Mouse (Mus musculus): Measurements from ENCODE around the gene Ap3s2. TPM values are rescaled to one million over a fixed set of nuclear protein-coding genes. Genes with fewer than 3 reads are reported as not detected.
A peak's percentile ranks its signal among the peaks of the same experiment; 100 is the strongest.

Gene Ap3s2
- polyA plus RNA-seq (2011; ENCODE audit: insufficient read length, low read depth, missing spikeins): 26.4 and 31.6 TPM in 2 replicates

DNA sequence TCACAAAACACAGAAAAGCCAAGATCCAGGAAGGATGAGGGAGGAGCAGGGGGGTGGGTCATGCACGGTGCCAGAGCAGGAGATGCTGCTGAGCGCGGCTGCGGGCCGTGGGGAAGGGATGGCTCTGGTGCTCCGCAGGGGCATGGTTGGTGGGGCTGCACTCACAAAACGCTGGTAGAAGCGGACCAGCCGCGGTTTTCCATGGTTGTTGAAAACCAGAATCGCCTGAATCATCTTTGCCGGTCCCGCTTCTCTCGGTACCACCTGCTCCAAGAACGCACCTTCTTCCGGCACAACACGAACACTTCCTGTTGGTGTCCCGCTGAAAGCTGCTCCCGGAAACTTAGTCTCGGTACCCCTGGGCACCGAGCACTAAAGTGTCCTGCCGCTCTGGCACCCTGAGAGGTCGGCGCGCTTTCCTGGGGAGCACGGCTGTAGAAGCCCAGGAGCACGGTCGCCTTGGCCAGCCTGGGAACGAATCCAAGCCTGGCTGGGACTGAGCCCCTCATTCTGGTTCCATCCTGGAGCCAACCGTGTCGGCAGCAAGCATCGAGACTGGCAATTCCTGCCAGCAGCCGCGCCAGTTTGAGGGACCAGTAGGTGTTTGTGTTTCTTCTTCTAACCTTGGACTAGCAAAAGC is at the start of gene Ap3s2:
Gene Ap3s2 (minus strand): TSS at position 306 of the 640 bp plus-strand sequence.
- H3K27ac ChIP-seq (ENCODE audit: insufficient read depth, low read length): no peak within 1 kb of the TSS
- TF ChIP-seq CTCF (IDR thresholded peaks at IDR 0.05; ENCODE audit: borderline replicate concordance, insufficient read depth, low read length) (no peak), POLR2A (IDR thresholded peaks at IDR 0.05; ENCODE audit: low read depth, low read length) (peak; percentile 77)
- no peaks in the 10 kb centered on the region; the same call in 1 of the 2 replicates for H3K4me1 ChIP-seq (ENCODE audit: control insufficient read depth, insufficient read depth, low read length)
- H3K4me3 ChIP-seq (ENCODE audit: insufficient read depth, low read length): peak within 1 kb of the TSS; percentile 88

DNA sequence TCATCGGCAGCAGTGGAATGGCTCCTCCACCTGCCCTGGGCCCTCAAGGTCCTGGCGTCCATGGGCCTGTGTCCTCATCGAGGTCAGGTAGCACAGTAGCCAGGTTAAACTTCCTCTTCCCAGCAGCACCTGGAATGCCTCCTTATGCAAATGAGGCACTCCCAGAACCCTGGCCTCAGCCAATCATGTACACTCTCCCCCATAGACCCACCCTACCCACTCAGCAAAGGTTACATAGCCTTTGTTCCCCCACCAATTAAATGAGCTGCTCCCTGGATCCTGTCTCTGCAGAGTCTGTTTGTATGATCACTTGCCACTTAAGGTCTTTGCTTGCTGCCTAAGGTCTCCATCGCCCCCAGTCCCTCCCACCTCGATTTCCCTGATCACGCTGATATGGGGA is 47.9 kb upstream of the Ap3s2 start:
- H3K4me3 ChIP-seq (ENCODE audit: insufficient read depth, low read length): no peak overlapping the region
- no peaks in the 10 kb centered on the region for H3K4me1 ChIP-seq (ENCODE audit: control insufficient read depth, insufficient read depth, low read length)
- H3K27ac ChIP-seq (ENCODE audit: insufficient read depth, low read length): no peak overlapping the region
- TF ChIP-seq CTCF (IDR thresholded peaks at IDR 0.05; ENCODE audit: borderline replicate concordance, insufficient read depth, low read length): no peak
- no peak for TF ChIP-seq POLR2A (IDR thresholded peaks at IDR 0.05; ENCODE audit: low read depth, low read length)

DNA sequence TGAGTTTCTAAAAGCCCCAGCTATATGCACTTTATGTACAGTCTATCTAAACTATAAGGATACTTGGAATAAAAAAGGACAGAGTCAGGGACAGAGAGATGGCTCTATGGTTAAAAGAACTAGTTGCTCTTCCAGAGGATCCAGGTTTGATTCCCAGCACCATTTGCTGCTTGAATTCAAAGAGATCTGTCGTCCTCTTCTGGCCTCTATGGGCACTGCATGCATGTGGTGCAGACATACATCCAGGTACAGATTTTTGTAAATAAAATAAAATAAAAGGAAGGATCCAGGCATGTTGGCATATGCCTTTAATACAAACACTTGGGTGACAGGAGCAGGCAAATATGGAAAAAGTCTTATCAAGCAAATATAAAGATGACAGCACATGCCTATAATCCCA is 41.2 kb upstream of the Ap3s2 start:
- no peaks in the 10 kb centered on the region for H3K4me1 ChIP-seq (ENCODE audit: control insufficient read depth, insufficient read depth, low read length)
- TF ChIP-seq CTCF (IDR thresholded peaks at IDR 0.05; ENCODE audit: borderline replicate concordance, insufficient read depth, low read length) (no peak), POLR2A (IDR thresholded peaks at IDR 0.05; ENCODE audit: low read depth, low read length) (no peak)

DNA sequence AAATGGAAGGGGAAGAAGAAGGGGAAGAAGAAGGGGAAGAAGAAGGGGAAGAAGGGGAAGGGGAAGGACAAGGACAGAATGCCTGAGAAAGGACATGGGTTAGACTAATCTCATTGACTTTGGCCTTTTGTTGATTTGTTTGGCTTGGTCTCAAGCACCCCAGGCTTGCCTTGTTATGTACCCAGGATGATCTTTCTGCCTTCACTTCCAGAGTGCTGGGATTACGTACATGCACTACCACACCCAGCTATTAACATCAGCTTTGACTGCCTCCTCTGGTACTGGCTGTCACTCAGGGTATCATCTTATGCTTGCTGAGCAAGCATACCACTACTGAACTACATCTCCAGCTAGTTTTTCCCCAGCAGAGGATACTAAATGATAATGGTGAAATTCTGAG is 35.7 kb upstream of the Ap3s2 start:
- H3K4me1 ChIP-seq (ENCODE audit: control insufficient read depth, insufficient read depth, low read length): no peaks in the 10 kb centered on the region
- no peak for TF ChIP-seq CTCF (IDR thresholded peaks at IDR 0.05; ENCODE audit: borderline replicate concordance, insufficient read depth, low read length)
- TF ChIP-seq POLR2A (IDR thresholded peaks at IDR 0.05; ENCODE audit: low read depth, low read length): no peak
- no peak overlapping the region for H3K27ac ChIP-seq (ENCODE audit: insufficient read depth, low read length)
- H3K4me3 ChIP-seq (ENCODE audit: insufficient read depth, low read length): no peak overlapping the region

More for the DNA sequence above, 41.2 kb upstream of the Ap3s2 start:
- Histone ChIP-seq H3K27ac (ENCODE audit: insufficient read depth, low read length) (no peak overlapping the region), H3K4me3 (ENCODE audit: insufficient read depth, low read length) (no peak overlapping the region)

DNA sequence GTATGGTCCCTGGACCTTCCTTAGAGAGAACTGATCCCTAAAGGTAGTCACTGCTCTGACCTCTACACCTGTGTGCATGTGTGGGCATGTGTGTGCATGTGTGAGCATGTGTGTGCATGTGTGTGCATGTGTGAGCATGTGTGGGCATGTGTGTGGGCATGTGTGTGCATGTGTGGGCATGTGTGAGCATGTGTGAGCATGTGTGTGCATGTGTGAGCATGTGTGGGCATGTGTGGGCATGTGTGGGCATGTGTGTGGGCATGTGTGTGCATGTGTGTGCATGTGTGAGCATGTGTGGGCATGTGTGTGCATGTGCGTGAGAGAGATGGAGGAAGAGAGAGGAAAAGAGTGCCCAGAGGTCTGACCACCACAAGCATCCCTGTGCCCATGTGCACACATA is 34.4 kb upstream of the Ap3s2 start:
- TF ChIP-seq CTCF (IDR thresholded peaks at IDR 0.05; ENCODE audit: borderline replicate concordance, insufficient read depth, low read length) (no peak), POLR2A (IDR thresholded peaks at IDR 0.05; ENCODE audit: low read depth, low read length) (no peak)
- Histone ChIP-seq H3K4me3 (ENCODE audit: insufficient read depth, low read length) (no peak overlapping the region), H3K4me1 (ENCODE audit: control insufficient read depth, insufficient read depth, low read length) (no peaks in the 10 kb centered on the region), H3K27ac (ENCODE audit: insufficient read depth, low read length) (no peak overlapping the region)

DNA sequence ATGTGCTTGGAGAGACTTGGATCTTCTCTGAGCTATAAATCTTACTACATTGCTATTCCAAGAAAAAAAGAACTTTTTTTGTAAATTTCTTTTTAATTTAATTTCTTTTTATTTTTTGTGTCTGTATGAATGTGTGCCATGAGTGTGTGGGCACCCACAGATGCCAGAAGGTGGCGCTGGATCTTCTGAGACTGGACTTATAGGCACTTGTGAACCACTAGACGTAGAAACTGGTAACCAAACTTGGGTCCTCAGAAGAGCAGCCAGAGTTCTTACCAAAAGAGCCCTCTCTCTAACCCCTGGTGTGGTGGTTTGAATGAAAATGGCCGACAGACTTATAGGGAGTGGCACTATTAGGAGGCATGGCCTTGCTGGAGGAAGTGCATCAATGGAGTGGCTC is 30.6 kb upstream of the Ap3s2 start:
- H3K4me1 ChIP-seq (ENCODE audit: control insufficient read depth, insufficient read depth, low read length): no peaks in the 10 kb centered on the region
- TF ChIP-seq CTCF (IDR thresholded peaks at IDR 0.05; ENCODE audit: borderline replicate concordance, insufficient read depth, low read length) (no peak), POLR2A (IDR thresholded peaks at IDR 0.05; ENCODE audit: low read depth, low read length) (no peak)
- no peak overlapping the region for H3K4me3 ChIP-seq (ENCODE audit: insufficient read depth, low read length)
- H3K27ac ChIP-seq (ENCODE audit: insufficient read depth, low read length): no peak overlapping the region

DNA sequence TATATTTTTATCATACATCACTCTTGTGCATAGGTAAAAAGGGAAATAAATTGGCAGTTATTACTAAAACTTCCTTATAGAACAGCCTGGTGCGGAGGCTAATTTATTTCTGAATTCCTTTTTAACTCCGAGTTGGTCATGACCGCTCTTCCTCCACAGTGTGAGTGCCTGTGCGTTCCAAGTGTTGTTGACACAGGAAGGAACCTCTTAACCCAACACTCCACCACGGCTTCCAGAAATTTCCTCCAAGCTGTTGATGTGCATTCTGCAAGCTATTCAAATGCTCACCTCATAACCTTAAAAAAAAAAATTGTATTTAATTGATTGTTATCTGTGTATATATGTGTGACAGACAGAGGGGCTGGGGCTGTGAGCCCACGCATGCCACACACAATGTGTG is 29.8 kb upstream of the Ap3s2 start:
- Histone ChIP-seq H3K4me1 (ENCODE audit: control insufficient read depth, insufficient read depth, low read length) (no peaks in the 10 kb centered on the region), H3K27ac (ENCODE audit: insufficient read depth, low read length) (no peak overlapping the region), H3K4me3 (ENCODE audit: insufficient read depth, low read length) (no peak overlapping the region)
- TF ChIP-seq POLR2A (IDR thresholded peaks at IDR 0.05; ENCODE audit: low read depth, low read length) (no peak), CTCF (IDR thresholded peaks at IDR 0.05; ENCODE audit: borderline replicate concordance, insufficient read depth, low read length) (no peak)

DNA sequence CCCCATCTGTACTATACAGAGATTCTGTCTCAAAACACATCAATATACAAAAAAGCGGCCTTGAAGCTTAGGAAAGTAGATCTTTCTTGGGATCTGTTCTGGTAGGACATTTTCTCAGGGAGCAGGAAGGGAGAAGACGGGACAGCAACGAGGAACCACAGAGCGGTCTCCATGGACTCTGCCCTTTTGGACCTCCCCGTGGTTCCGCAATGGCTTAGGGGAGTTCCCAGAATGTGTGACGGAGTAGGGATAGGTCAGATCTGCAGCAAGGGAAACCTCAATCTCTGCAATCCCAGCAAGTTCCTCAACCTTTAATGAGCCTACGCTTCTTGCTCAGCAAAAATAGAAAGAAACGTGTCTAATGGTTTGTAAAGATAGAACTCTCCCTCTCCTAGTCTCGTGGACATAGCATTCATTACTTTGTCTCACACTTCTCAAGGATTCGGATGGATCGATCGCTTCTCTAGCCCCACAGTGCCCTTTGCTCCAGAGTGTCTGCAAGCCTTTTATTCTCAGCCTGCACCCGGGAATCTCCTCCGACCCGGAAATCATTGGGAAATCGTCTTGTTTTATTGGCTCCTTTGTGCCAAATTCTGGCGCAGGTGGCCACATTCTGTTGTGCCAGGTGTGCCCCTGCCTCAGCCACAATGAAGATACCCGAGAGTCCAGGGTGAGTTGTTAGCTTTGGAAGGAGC is 15.2 kb upstream of the Ap3s2 start:
- Histone ChIP-seq H3K4me3 (ENCODE audit: insufficient read depth, low read length) (peak overlapping the region; percentile 53), H3K27ac (ENCODE audit: insufficient read depth, low read length) (peak overlapping the region; percentile 58), H3K4me1 (ENCODE audit: control insufficient read depth, insufficient read depth, low read length) (no peaks in the 10 kb centered on the region; the same call in 1 of the 2 replicates)
- TF ChIP-seq POLR2A (IDR thresholded peaks at IDR 0.05; ENCODE audit: low read depth, low read length) (peak; percentile 61), CTCF (IDR thresholded peaks at IDR 0.05; ENCODE audit: borderline replicate concordance, insufficient read depth, low read length) (no peak)

DNA sequence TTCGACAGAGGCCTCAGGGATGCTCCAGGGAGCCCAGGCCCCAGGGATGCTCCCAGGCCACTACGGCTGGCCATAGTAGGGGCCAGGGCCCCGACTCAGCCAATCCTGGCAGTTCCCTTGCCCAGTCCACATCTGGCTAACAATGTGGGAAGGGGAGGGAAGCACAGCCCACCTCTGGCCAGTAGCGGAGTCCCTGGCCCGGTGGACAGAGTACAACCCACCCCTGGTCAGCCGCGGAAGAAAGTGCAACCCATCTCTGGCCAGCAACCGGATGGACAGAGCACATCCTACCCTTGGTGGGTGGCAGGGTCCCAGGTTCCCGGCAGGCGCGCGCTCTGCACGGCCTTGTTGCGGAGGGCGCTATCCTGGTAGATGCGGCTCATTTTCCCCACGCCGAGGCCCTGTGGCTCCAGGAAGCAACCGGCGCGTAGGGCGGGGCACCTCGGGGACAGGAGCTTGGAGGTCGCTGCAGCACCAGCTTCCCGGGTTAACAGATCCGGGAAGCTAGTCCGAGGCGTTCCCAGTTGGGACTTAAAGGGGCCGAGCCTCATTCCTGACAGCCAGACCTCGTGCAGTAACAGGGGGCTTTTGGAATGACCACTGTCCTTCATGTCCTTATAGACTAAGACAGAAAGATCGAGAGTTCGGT is 14.5 kb upstream of the Ap3s2 start, which contains the start of gene Arpin:
Gene Arpin (minus strand): TSS at position 498 of the 649 bp plus-strand sequence.
- no peaks in the 10 kb centered on the region; the same call in 1 of the 2 replicates for H3K4me1 ChIP-seq (ENCODE audit: control insufficient read depth, insufficient read depth, low read length)
- peak; percentile 65 for TF ChIP-seq POLR2A (IDR thresholded peaks at IDR 0.05; ENCODE audit: low read depth, low read length)
- TF ChIP-seq CTCF (IDR thresholded peaks at IDR 0.05; ENCODE audit: borderline replicate concordance, insufficient read depth, low read length): no peak
- H3K27ac ChIP-seq (ENCODE audit: insufficient read depth, low read length): peak within 1 kb of the TSS; percentile 58
- peak within 1 kb of the TSS; percentile 53 for H3K4me3 ChIP-seq (ENCODE audit: insufficient read depth, low read length)

Measured in embryonic fibroblast, embryonic 13.5 days (primary cell).